Mouse (Mus musculus): ENCODE data around the gene Adcy7. TPM values are rescaled to one million over a fixed set of nuclear protein-coding genes. Genes with fewer than 3 reads are reported as not detected.

The Adcy7 gene
- polyA plus RNA-seq, 1 experiment: 63.7 TPM

- WGBS: 94% methylated on average over 3 of the region's 3 CpGs
- Histone ChIP-seq H3K4me3 (ENCODE audit: control insufficient read depth, insufficient read depth, low read length) (no peak overlapping the region), H3K36me3 (ENCODE audit: control insufficient read depth, insufficient read depth, low read length) (peaks cover 93% of the 10 kb centered on the region), H3K4me1 (replicated peaks; ENCODE audit: control insufficient read depth, insufficient read depth, low read length) (no peaks in the 10 kb centered on the region), H3K27ac (ENCODE audit: control insufficient read depth, insufficient read depth, low read length) (no peak overlapping the region), H3K27me3 (ENCODE audit: control insufficient read depth, insufficient read depth, low read length) (no peaks in the 10 kb centered on the region)
- TF ChIP-seq CTCF (IDR thresholded peaks at IDR 0.05; ENCODE audit: borderline replicate concordance, control insufficient read depth, extremely low read depth, insufficient read depth, low read length, poor library complexity): no peak
- no peak for TF ChIP-seq POLR2A (IDR thresholded peaks at IDR 0.05; ENCODE audit: control insufficient read depth, extremely low read depth, insufficient read depth, low read length, poor library complexity)
- no peak for DNase-seq
Observed at GRCm38 (mm10) chr8:88334975-88335374, 62.8 kb downstream of the Adcy7 start.

DNA sequence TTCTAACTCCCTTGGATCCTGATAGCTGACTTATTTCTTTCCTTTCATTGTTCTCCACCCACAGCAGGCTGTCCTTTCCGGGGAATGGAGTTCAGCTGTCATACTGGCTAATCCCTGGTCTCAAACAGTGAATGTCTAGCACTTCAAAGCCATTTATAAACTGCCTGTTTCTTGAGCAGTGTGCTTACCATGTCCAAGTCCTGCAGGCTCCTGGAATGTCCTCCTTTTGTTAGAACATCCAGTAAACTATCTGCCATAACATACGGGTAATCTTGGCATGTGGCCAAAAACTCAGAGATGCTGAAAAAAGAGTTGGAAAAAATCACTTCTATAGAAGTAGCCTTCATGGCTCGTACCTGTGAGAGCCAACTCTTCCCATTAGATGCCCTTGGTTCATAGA is 67.0 kb downstream of the Adcy7 start:
- TF ChIP-seq CTCF (IDR thresholded peaks at IDR 0.05; ENCODE audit: borderline replicate concordance, control insufficient read depth, extremely low read depth, insufficient read depth, low read length, poor library complexity) (no peak), POLR2A (IDR thresholded peaks at IDR 0.05; ENCODE audit: control insufficient read depth, extremely low read depth, insufficient read depth, low read length, poor library complexity) (no peak)
- DNase-seq: no peak
- Histone ChIP-seq H3K27me3 (ENCODE audit: control insufficient read depth, insufficient read depth, low read length) (no peaks in the 10 kb centered on the region), H3K27ac (ENCODE audit: control insufficient read depth, insufficient read depth, low read length) (no peak overlapping the region), H3K36me3 (ENCODE audit: control insufficient read depth, insufficient read depth, low read length) (peaks cover 93% of the 10 kb centered on the region), H3K4me3 (ENCODE audit: control insufficient read depth, insufficient read depth, low read length) (no peak overlapping the region), H3K4me1 (replicated peaks; ENCODE audit: control insufficient read depth, insufficient read depth, low read length) (no peaks in the 10 kb centered on the region)
- WGBS: 95% methylated on average over 3 of the region's 3 CpGs

DNA sequence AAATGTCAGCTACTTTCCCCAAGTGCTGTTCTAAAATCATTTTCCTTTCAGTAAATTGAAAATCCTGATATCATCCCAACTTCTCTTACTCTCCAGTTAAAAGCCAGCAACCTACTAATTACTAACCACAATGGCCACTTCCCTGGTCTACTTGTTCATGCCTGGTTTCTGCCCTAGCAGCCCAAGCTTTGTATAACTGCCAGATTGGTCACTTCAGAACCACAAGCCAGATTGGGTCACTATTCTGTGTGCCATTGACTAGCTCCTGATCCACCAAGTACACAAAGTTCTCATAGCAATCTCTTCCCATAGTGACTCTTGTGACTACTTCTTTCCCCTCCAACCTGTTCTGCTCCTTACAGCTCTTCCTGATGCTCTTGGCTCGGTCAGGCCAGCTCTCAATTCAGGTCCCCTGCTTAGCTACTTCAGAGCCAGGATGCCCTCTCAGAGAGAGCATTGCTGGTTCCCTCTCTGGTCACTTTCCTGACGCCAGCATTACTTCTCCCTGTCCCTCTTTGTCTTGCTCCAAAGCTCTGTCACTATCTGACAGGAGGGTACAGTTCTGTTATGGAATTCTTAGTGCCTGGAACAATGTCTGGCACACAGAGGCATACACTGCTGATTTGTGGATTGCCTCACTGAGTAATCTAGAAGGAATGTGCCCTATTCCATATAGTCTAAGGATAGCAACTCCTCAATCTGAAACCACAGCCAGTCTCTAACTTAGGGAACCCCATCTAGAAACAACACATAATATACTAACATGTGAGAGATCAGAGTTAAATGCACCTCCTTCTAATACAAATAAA is 67.9 kb downstream of the Adcy7 start:
- Histone ChIP-seq H3K4me3 (ENCODE audit: control insufficient read depth, insufficient read depth, low read length) (no peak overlapping the region), H3K27me3 (ENCODE audit: control insufficient read depth, insufficient read depth, low read length) (no peaks in the 10 kb centered on the region), H3K36me3 (ENCODE audit: control insufficient read depth, insufficient read depth, low read length) (peaks cover 93% of the 10 kb centered on the region), H3K4me1 (replicated peaks; ENCODE audit: control insufficient read depth, insufficient read depth, low read length) (no peaks in the 10 kb centered on the region), H3K27ac (ENCODE audit: control insufficient read depth, insufficient read depth, low read length) (no peak overlapping the region)
- TF ChIP-seq POLR2A (IDR thresholded peaks at IDR 0.05; ENCODE audit: control insufficient read depth, extremely low read depth, insufficient read depth, low read length, poor library complexity): no peak
- no peak for TF ChIP-seq CTCF (IDR thresholded peaks at IDR 0.05; ENCODE audit: borderline replicate concordance, control insufficient read depth, extremely low read depth, insufficient read depth, low read length, poor library complexity)
- WGBS: 93% methylated on average over 2 of the region's 2 CpGs
- no peak for DNase-seq

DNA sequence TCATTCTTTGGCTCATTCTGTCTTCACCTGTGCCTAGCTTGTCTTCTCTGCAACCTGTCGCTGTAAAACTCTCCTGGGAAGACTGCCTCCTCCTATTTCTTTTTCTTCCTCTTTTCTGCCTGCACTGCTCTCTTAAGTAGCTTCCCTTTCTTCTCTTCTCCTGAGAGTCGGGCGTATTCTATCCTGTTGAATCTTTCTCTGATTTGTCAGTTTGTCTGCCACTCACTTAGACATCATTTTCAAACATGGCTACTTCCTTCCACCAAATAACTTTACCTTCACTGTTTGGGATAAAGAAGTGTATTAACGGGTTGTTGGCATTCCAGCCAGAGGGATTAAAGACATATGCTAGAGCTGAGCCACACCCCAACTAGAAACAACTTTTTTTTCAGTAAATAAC is 69.8 kb downstream of the Adcy7 start:
- Histone ChIP-seq H3K36me3 (ENCODE audit: control insufficient read depth, insufficient read depth, low read length) (peaks cover 93% of the 10 kb centered on the region), H3K27ac (ENCODE audit: control insufficient read depth, insufficient read depth, low read length) (no peak overlapping the region), H3K4me1 (replicated peaks; ENCODE audit: control insufficient read depth, insufficient read depth, low read length) (no peaks in the 10 kb centered on the region), H3K4me3 (ENCODE audit: control insufficient read depth, insufficient read depth, low read length) (no peak overlapping the region), H3K27me3 (ENCODE audit: control insufficient read depth, insufficient read depth, low read length) (no peaks in the 10 kb centered on the region)
- no peak for DNase-seq
- 84% methylated on average over 4 of the region's 4 CpGs for WGBS
- TF ChIP-seq POLR2A (IDR thresholded peaks at IDR 0.05; ENCODE audit: control insufficient read depth, extremely low read depth, insufficient read depth, low read length, poor library complexity): no peak
- TF ChIP-seq CTCF (IDR thresholded peaks at IDR 0.05; ENCODE audit: borderline replicate concordance, control insufficient read depth, extremely low read depth, insufficient read depth, low read length, poor library complexity): no peak

DNA sequence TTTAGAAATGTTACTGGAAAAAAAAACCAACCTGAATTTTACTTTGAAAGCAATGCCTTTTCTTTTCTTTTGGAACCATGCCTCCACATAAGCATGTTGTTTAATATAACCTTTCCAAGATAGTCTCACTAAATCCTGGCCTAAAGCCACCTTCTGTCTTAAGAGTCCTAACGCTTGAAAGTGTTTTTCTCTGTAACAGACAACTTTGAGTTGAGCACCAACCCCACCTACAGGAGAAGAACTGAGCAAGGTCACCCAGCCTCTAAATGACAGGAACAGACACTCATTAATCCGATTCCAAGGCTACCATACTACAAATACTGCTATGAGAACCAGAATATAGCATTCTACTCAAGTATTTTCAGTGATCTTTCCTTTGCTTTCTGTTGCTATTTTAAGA is 76.8 kb downstream of the Adcy7 start:
- H3K4me1 ChIP-seq (replicated peaks; ENCODE audit: control insufficient read depth, insufficient read depth, low read length): no peaks in the 10 kb centered on the region
- H3K36me3 ChIP-seq (ENCODE audit: control insufficient read depth, insufficient read depth, low read length): peaks cover 91% of the 10 kb centered on the region
- TF ChIP-seq CTCF (IDR thresholded peaks at IDR 0.05; ENCODE audit: borderline replicate concordance, control insufficient read depth, extremely low read depth, insufficient read depth, low read length, poor library complexity) (no peak), POLR2A (IDR thresholded peaks at IDR 0.05; ENCODE audit: control insufficient read depth, extremely low read depth, insufficient read depth, low read length, poor library complexity) (no peak)
- H3K27ac ChIP-seq (ENCODE audit: control insufficient read depth, insufficient read depth, low read length): no peak overlapping the region
- H3K4me3 ChIP-seq (ENCODE audit: control insufficient read depth, insufficient read depth, low read length): no peak overlapping the region
- WGBS: 81% methylated on average over 2 of the region's 2 CpGs
- H3K27me3 ChIP-seq (ENCODE audit: control insufficient read depth, insufficient read depth, low read length): no peaks in the 10 kb centered on the region
- DNase-seq: no peak

DNA sequence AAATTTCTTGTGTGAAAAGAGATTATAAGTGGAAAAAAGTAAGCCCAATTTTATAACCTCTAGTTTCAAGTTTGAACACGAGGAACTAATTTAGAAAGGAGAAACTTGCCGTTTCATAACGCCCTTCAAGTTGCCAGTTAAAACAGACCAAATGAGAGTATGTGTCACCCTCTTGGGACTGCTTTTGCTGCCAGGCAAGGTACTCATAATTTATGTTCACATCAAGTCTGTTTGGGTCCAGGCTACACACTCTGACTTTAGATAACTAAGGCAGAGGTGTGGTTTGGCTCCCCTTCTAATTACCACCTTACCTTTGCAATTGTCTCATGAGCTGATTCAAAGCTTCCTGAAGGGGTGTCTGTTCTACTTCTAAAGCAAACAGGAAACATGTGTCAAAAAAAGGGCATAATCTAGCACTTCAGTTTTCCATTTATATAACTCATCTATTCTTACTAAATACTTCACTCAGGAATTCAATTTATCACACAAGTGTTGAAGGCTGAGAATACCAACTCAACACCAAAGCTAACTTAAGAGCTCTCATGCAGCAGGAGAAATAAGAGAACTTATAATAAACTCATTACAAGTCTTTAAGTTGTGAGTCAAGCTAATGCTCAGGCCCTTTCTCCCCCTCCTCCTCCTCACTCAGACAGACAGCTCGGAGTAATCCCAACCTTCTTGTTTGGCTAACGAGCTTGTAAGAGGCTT is 85.2 kb downstream of the Adcy7 start:
- no peak for DNase-seq
- Histone ChIP-seq H3K4me3 (ENCODE audit: control insufficient read depth, insufficient read depth, low read length) (no peak overlapping the region), H3K4me1 (replicated peaks; ENCODE audit: control insufficient read depth, insufficient read depth, low read length) (peaks cover 6% of the 10 kb centered on the region; the same call in 1 of the 2 replicates), H3K27me3 (ENCODE audit: control insufficient read depth, insufficient read depth, low read length) (no peaks in the 10 kb centered on the region), H3K27ac (ENCODE audit: control insufficient read depth, insufficient read depth, low read length) (no peak overlapping the region), H3K36me3 (ENCODE audit: control insufficient read depth, insufficient read depth, low read length) (peaks cover 61% of the 10 kb centered on the region)
- WGBS: 90% methylated on average over 5 of the region's 5 CpGs
- TF ChIP-seq POLR2A (IDR thresholded peaks at IDR 0.05; ENCODE audit: control insufficient read depth, extremely low read depth, insufficient read depth, low read length, poor library complexity) (no peak), CTCF (IDR thresholded peaks at IDR 0.05; ENCODE audit: borderline replicate concordance, control insufficient read depth, extremely low read depth, insufficient read depth, low read length, poor library complexity) (no peak)
